Mouse (Mus musculus) embryonic fibroblast, embryonic 13.5 days (primary cell): ENCODE data around the gene Vangl1.
"Not testable (repeated sequence)": the region's sequence is repeated elsewhere in the genome, so short reads cannot be mapped to it uniquely, and the experiment has no call there.

Experiments
- CTCF ChIP-seq: IDR thresholded peaks from 2 replicates; pipeline ENCODE4 v1.5.1; 2011; ENCODE audit warnings: mild to moderate bottlenecking, control low read depth, low read length, moderate library complexity, borderline replicate concordance; ENCODE audit not compliant: insufficient read depth
- POLR2A ChIP-seq: IDR thresholded peaks from 2 replicates; pipeline ENCODE4 v1.6.1; 2011; ENCODE audit warnings: low read depth, mild to moderate bottlenecking, control low read depth, low read length, moderate library complexity

- not testable (repeated sequence) for TF ChIP-seq CTCF, POLR2A
These were observed 40.6 kb downstream of the Vangl1 start for GRCm38 (mm10) chr3:102163861-102164260.
